Mouse (Mus musculus): ENCODE data around the gene Nmrk2.
"Not testable (repeated sequence)": the region's sequence is repeated elsewhere in the genome, so short reads cannot be mapped to it uniquely, and the experiment has no call there.

The Nmrk2 gene

GRCm38 (mm10) chr10:81182336-81183333 lies 19.2 kb downstream of the Nmrk2 start, which contains the start of gene Dapk3:
TSS of gene Dapk3 (plus strand) at chr10:81183005.
- peak; percentile 89 to 90 for DNase-seq

GRCm38 (mm10) chr10:81181860-81182259 lies 20.0 kb downstream of the Nmrk2 start:
- DNase-seq: not testable (repeated sequence)

- DNase-seq: no peak
These were observed 20.9 kb downstream of the Nmrk2 start for GRCm38 (mm10) chr10:81180946-81181345.

GRCm38 (mm10) chr10:81179451-81180342 lies 22.2 kb downstream of the Nmrk2 start:
- no peak for DNase-seq

- DNase-seq: no peak
These were observed 22.9 kb downstream of the Nmrk2 start for GRCm38 (mm10) chr10:81178927-81179326.

- DNase-seq: peak in 1 of 2 experiments; percentile 62
These were observed 23.7 kb downstream of the Nmrk2 start for GRCm38 (mm10) chr10:81177958-81178712.

GRCm38 (mm10) chr10:81177491-81177925 lies 24.3 kb downstream of the Nmrk2 start:
- DNase-seq: no peak

- DNase-seq: peak; percentile 96 to 99
These were observed 25.2 kb downstream of the Nmrk2 start, which contains the start of gene Eef2 for GRCm38 (mm10) chr10:81176466-81177271. TSS of gene Eef2 (plus strand) at chr10:81176631.

GRCm38 (mm10) chr10:81175936-81176465 lies 25.9 kb downstream of the Nmrk2 start:
- DNase-seq: no peak

- DNase-seq: not testable (repeated sequence)
These were observed 26.5 kb downstream of the Nmrk2 start for GRCm38 (mm10) chr10:81175345-81175701.

- DNase-seq: peak; percentile 78 to 92
These were observed 27.1 kb downstream of the Nmrk2 start for GRCm38 (mm10) chr10:81174617-81175344.

GRCm38 (mm10) chr10:81173132-81173531 lies 28.7 kb downstream of the Nmrk2 start:
- peak; percentile 74 to 84 for DNase-seq

- DNase-seq: peak in 1 of 2 experiments; percentile 38
These were observed 32.4 kb downstream of the Nmrk2 start for GRCm38 (mm10) chr10:81169411-81169900.

GRCm38 (mm10) chr10:81168521-81169244 lies 33.2 kb downstream of the Nmrk2 start:
- peak; percentile 83 to 88 for DNase-seq

- DNase-seq: peak in 1 of 2 experiments; percentile 40
These were observed 33.8 kb downstream of the Nmrk2 start for GRCm38 (mm10) chr10:81168087-81168431.

- peak; percentile 99 to 100 for DNase-seq
These were observed 34.4 kb downstream of the Nmrk2 start, which contains the start of gene Pias4 for GRCm38 (mm10) chr10:81167200-81168086. TSS of gene Pias4 (minus strand) at chr10:81167923.

GRCm38 (mm10) chr10:81165118-81165517 lies 36.7 kb downstream of the Nmrk2 start:
- DNase-seq: no peak

- DNase-seq: peak in 1 of 2 experiments; percentile 73
These were observed 39.6 kb downstream of the Nmrk2 start for GRCm38 (mm10) chr10:81162318-81162652.
